In genomic region chr7:44494681-44495080, GRCm38 (mm10) we compare ENCODE assay signal across 11 mouse cellular contexts. TPM values are rescaled to one million over a fixed set of nuclear protein-coding genes. Genes with fewer than 3 reads are reported as not detected.
DNase-seq lines count a peak whose midpoint lies in the region; ATAC-seq and TF ChIP-seq lines count a peak whose summit lies in the region.
"Had no signal": no experiment of that assay in that cellular context is flagged by ENCODE, and none has a peak within 500 bp of the region (broad histone marks: within the 10 kb centered on the region; RNA-seq: fewer than 3 reads in every experiment).

No protein-coding gene starts in this region.

- H3K36me3 ChIP-seq in ES-Bruce4 (ENCODE audit: control insufficient read depth, insufficient read depth, low read length, poor library complexity, severe bottlenecking): no peaks in the 10 kb centered on the region
- H3K36me3 ChIP-seq in embryonic facial prominence, embryonic 10.5 days (replicated peaks): peaks cover 51% of the 10 kb centered on the region
- H3K36me3 ChIP-seq in liver, embryonic 15.5 days (replicated peaks): peaks cover 50% of the 10 kb centered on the region

- H3K27ac ChIP-seq in ES-Bruce4 (ENCODE audit: insufficient read depth, low read length): no peak overlapping the region; the same call in 1 of the 2 replicates
- H3K27ac ChIP-seq in embryonic facial prominence, embryonic 10.5 days (replicated peaks): no peak overlapping the region
- no peak overlapping the region for H3K27ac ChIP-seq in liver, embryonic 15.5 days (replicated peaks)
- H3K27ac ChIP-seq: lung, embryonic 15.5 days had no signal

- peak overlapping the region; percentile 95 for H3K4me2 ChIP-seq in liver, embryonic 15.5 days

- DNase-seq in kidney, postnatal 10 days: peak; percentile 5
- no peak for DNase-seq in kidney, postnatal 14 days
- DNase-seq in embryonic facial prominence, embryonic 10.5 days (ENCODE audit: low spot score): no peak
- no peak for DNase-seq in adrenal gland, postnatal 25 days
- no peak for DNase-seq in layer of hippocampus, adult 9-10 months (ENCODE audit: low spot score)

- TF ChIP-seq POLR2A in ES-Bruce4 (IDR thresholded peaks at IDR 0.05; ENCODE audit: insufficient read depth, low read length): no peak

- H3K4me1 ChIP-seq in ES-Bruce4 (ENCODE audit: control insufficient read depth, insufficient read depth, low read length): no peaks in the 10 kb centered on the region
- peaks cover 22% of the 10 kb centered on the region for H3K4me1 ChIP-seq in embryonic facial prominence, embryonic 10.5 days
- H3K4me1 ChIP-seq in liver, embryonic 15.5 days (replicated peaks): peaks cover 46% of the 10 kb centered on the region

- 92% methylated on average over 12 of the region's 12 CpGs for WGBS in embryonic facial prominence, embryonic 10.5 days
- 88% methylated on average over 12 of the region's 12 CpGs for WGBS in liver, embryonic 15.5 days (ENCODE audit: insufficient replicate concordance)

- TF ChIP-seq EP300 in ES-Bruce4 (IDR thresholded peaks at IDR 0.05; ENCODE audit: insufficient read depth, low read depth, low read length): 0 out of 2 replicates have a peak, but pooled peaks have one; percentile 8

- no peaks in the 10 kb centered on the region for H3K27me3 ChIP-seq in ES-Bruce4 (ENCODE audit: control insufficient read depth, insufficient read depth, low read length, poor library complexity, severe bottlenecking)
- H3K27me3 ChIP-seq in embryonic facial prominence, embryonic 10.5 days (replicated peaks; ENCODE audit: low read depth, poor library complexity, severe bottlenecking): 0 out of 2 replicates have a peak, but pooled peaks cover 1% of the 10 kb centered on the region
- H3K27me3 ChIP-seq in liver, embryonic 15.5 days: peaks cover 8% of the 10 kb centered on the region
- H3K27me3 ChIP-seq: lung, embryonic 15.5 days had no signal

- no peak for TF ChIP-seq CTCF in ES-Bruce4 (IDR thresholded peaks at IDR 0.05; ENCODE audit: low read depth, low read length)

- no peak overlapping the region for H3K9ac ChIP-seq in ES-Bruce4 (ENCODE audit: low read depth, poor library complexity, severe bottlenecking)
- no peak overlapping the region for H3K9ac ChIP-seq in liver, embryonic 15.5 days
- H3K9ac ChIP-seq: lung, embryonic 15.5 days had no signal

- H3K9me3 ChIP-seq in ES-Bruce4 (replicated peaks; ENCODE audit: control insufficient read depth, insufficient read depth, low read length, poor library complexity, severe bottlenecking): no peaks in the 10 kb centered on the region
- no peaks in the 10 kb centered on the region for H3K9me3 ChIP-seq in embryonic facial prominence, embryonic 10.5 days
- H3K9me3 ChIP-seq in liver, embryonic 15.5 days (replicated peaks): no peaks in the 10 kb centered on the region
- H3K9me3 ChIP-seq: lung, embryonic 15.5 days had no signal

- no peak for ATAC-seq in liver, embryonic 15.5 days (ENCODE audit: insufficient read depth)

- peak overlapping the region; percentile 0; the same call in 1 of the 2 replicates for H3K4me3 ChIP-seq in ES-Bruce4 (ENCODE audit: low read depth, low read length)
- H3K4me3 ChIP-seq in embryonic facial prominence, embryonic 10.5 days: peak overlapping the region; percentile 86
- peak overlapping the region; percentile 84 for H3K4me3 ChIP-seq in liver, embryonic 15.5 days (replicated peaks)

RNA-seq across cellular contexts. Expression of gene Emc10, which starts 1.6 kb away (rescaled TPM):
- 67.7 and 75.3 TPM in 2 replicates for polyA plus RNA-seq in ES-Bruce4 (2011; ENCODE audit: insufficient read depth, insufficient read length, low read depth, missing spikeins)
- polyA plus RNA-seq in embryonic facial prominence, embryonic 10.5 days (2016; fragmentation: Nextera tagmentation; extraction: Ambion mirVana): 82.7 and 85.8 TPM in 2 replicates
- 45.9 and 55.4 TPM in 2 replicates for polyA plus RNA-seq in liver, embryonic 15.5 days (2015; fragmentation: Nextera tagmentation; extraction: Ambion mirVana)
- 83.9 and 97.6 TPM in 2 replicates for total RNA-seq in adrenal gland, postnatal 25 days (2021)

RNA-seq across cellular contexts. Expression of gene Fam71e1, which starts 1.7 kb away (rescaled TPM):
- polyA plus RNA-seq in ES-Bruce4 (2011; ENCODE audit: insufficient read depth, insufficient read length, low read depth, missing spikeins): 5.6 and 7.4 TPM in 2 replicates
- 13.5 and 14.4 TPM in 2 replicates for polyA plus RNA-seq in embryonic facial prominence, embryonic 10.5 days (2016; fragmentation: Nextera tagmentation; extraction: Ambion mirVana)
- 1.7 and 2.0 TPM in 2 replicates for polyA plus RNA-seq in liver, embryonic 15.5 days (2015; fragmentation: Nextera tagmentation; extraction: Ambion mirVana)
- total RNA-seq in adrenal gland, postnatal 25 days (2021): 12.3 and 17.5 TPM in 2 replicates

RNA-seq across cellular contexts. Expression of gene Josd2, which starts 26.9 kb away (rescaled TPM):
- polyA plus RNA-seq in ES-Bruce4 (2011; ENCODE audit: insufficient read depth, insufficient read length, low read depth, missing spikeins): 9.7 and 12.3 TPM in 2 replicates
- 80.3 and 85.1 TPM in 2 replicates for polyA plus RNA-seq in embryonic facial prominence, embryonic 10.5 days (2016; fragmentation: Nextera tagmentation; extraction: Ambion mirVana)
- polyA plus RNA-seq in liver, embryonic 15.5 days (2015; fragmentation: Nextera tagmentation; extraction: Ambion mirVana): 175 and 198 TPM in 2 replicates
- total RNA-seq in adrenal gland, postnatal 25 days (2021): 43.9 and 49.2 TPM in 2 replicates

RNA-seq across cellular contexts. Expression of gene Aspdh, which starts 29.5 kb away (rescaled TPM):
- polyA plus RNA-seq in ES-Bruce4 (2011; ENCODE audit: insufficient read depth, insufficient read length, low read depth, missing spikeins): not detected in 2 replicates
- 0.64 TPM in 1 of 2 replicates, not detected in the other for polyA plus RNA-seq in embryonic facial prominence, embryonic 10.5 days (2016; fragmentation: Nextera tagmentation; extraction: Ambion mirVana)
- 14.3 and 17.3 TPM in 2 replicates for polyA plus RNA-seq in liver, embryonic 15.5 days (2015; fragmentation: Nextera tagmentation; extraction: Ambion mirVana)
- 0.61 and 1.9 TPM in 2 replicates for total RNA-seq in adrenal gland, postnatal 25 days (2021)
- total RNA-seq: ES-E14; gastrocnemius, postnatal 4 days had no signal
- polyA plus RNA-seq: thymus, postnatal 0 days had no signal

RNA-seq across cellular contexts. Expression of gene Mybpc2, which starts 29.8 kb away (rescaled TPM):
- polyA plus RNA-seq in ES-Bruce4 (2011; ENCODE audit: insufficient read depth, insufficient read length, low read depth, missing spikeins): 2.3 and 2.5 TPM in 2 replicates
- polyA plus RNA-seq in embryonic facial prominence, embryonic 10.5 days (2016; fragmentation: Nextera tagmentation; extraction: Ambion mirVana): 0.04 and 0.08 TPM in 2 replicates
- polyA plus RNA-seq in liver, embryonic 15.5 days (2015; fragmentation: Nextera tagmentation; extraction: Ambion mirVana): 0.08 and 0.10 TPM in 2 replicates
- not detected in 2 replicates for total RNA-seq in adrenal gland, postnatal 25 days (2021)

Comparison
In these comparisons a context has a peak if more than half of its experiments do, and no peak if none do; other contexts are left out.
1. H3K4me3 ChIP-seq: peak in every context shown above with its lines; median percentile 86 in embryonic facial prominence, embryonic 10.5 days; 84 in liver, embryonic 15.5 days; 0 in ES-Bruce4.